Mouse (Mus musculus): ENCODE data around the gene Smyd3. TPM values are rescaled to one million over a fixed set of nuclear protein-coding genes. Genes with fewer than 3 reads are reported as not detected.

The Smyd3 gene
- total RNA-seq, 2 experiments from 2014 or later = 4.3 to 5.1 TPM

Other genes with a start within 250 kb of the Smyd3 start
- gene Tfb2m, start 28.2 kb upstream of the Smyd3 start, total RNA-seq (2021) = 10 to 100 TPM; 26.0 to 27.7 TPM
- 10 to 100 TPM; 23.4 to 25.9 TPM for gene Cnst, start 28.3 kb upstream of the Smyd3 start, total RNA-seq (2021)
- 10 to 100 TPM; 43.1 to 47.0 TPM for gene Sccpdh, start 150.2 kb upstream of the Smyd3 start, total RNA-seq (2021)
- under 1 TPM; 0.13 to 0.16 TPM for gene Kif28, start 227.2 kb upstream of the Smyd3 start, total RNA-seq (2021)